Mouse (Mus musculus) leukemia stem cell, adult 10-12 weeks (primary cell): ENCODE data around the gene Dmrtc1b. TPM values are rescaled to one million over a fixed set of nuclear protein-coding genes. Genes with fewer than 3 reads are reported as not detected.

Source experiments
- polyA plus RNA-seq: library from polyadenylated mRNA; stranded (reverse); fragments of >175 nt; gene quantifications from 2 replicates; pipeline ENCODE4 v1.2.3, GENCODE M21; 2012; ENCODE audit warnings: low replicate concordance

Gene Dmrtc1b
- polyA plus RNA-seq: not detected in 2 replicates

DNA sequence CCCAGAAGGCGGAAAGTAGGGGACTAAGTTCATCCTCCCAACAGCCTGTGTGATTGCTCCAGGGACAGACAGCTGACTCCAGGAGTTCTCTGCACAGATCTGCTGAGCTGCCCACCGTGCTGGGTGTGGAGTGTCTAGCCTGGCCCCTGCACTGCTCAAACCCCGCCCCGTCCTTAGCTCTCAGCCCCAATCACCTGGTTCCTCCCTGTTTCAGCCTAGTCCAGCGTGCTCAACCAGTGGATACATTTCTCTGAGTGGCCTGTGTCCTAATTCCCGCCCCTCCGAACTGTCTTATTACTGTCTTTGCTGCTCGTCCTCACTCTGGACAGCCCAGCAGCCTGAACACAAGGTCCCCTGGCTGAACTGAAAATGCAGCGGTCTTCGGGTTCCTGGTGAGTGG is at the start of gene Dmrtc1b, which contains the start of gene Gm9112:
Gene Dmrtc1b, plus strand, starts transcription at position 331 of the 400 bp plus-strand sequence.
Gene Gm9112, minus strand, starts transcription at position 101 of the 400 bp plus-strand sequence.

DNA sequence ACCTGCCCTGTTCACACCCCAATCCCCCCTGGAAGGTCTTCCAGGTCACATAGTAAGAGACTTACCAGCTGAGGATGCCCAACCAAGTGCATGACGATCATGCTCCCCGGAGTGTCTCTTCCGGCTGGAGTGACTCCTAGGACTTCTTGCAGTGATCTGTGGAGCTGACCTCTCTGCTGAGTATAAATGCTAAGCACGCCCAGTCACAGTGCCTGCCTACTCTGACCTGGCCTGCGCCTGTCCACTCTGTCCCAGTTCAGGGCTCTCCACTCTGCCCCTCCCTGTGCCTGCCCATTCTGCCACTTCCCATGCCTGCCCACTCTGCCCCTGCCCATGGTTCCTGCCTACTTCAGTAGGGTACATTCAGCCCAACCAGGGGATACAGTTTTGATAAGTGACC is 20.8 kb upstream of the Dmrtc1b start, which contains the start of gene Gm3880:
Gene Gm3880, minus strand, starts transcription at position 101 of the 400 bp plus-strand sequence.

Other genes starting within 250 kb of the Dmrtc1b start
- gene Hdac8, start 202.5 kb upstream of the Dmrtc1b start, polyA plus RNA-seq: 2.0 and 3.3 TPM in 2 replicates
- gene Phka1, start 63.6 kb upstream of the Dmrtc1b start, polyA plus RNA-seq: 0.35 and 0.71 TPM in 2 replicates
- not detected in 2 replicates for gene Gm3880, start 20.9 kb upstream of the Dmrtc1b start, polyA plus RNA-seq
- not detected in 2 replicates for gene Gm9112, start 230 bp upstream of the Dmrtc1b start, polyA plus RNA-seq
- not detected in 2 replicates for gene Dmrtc1c1, start 95.1 kb downstream of the Dmrtc1b start, polyA plus RNA-seq
- not detected in 2 replicates for gene Dmrtc1c2, start 146.8 kb downstream of the Dmrtc1b start, polyA plus RNA-seq
- gene 1700031F05Rik, start 160.1 kb downstream of the Dmrtc1b start, polyA plus RNA-seq: not detected in 2 replicates
- not detected in 2 replicates for gene Dmrtc1a, start 200.8 kb downstream of the Dmrtc1b start, polyA plus RNA-seq
- gene 1700011M02Rik, start 201.0 kb downstream of the Dmrtc1b start, polyA plus RNA-seq: not detected in 2 replicates
- gene 1700018G05Rik, start 220.5 kb downstream of the Dmrtc1b start, polyA plus RNA-seq: not detected in 2 replicates